Mouse (Mus musculus) liver, postnatal 0 days (tissue): Measurements from ENCODE around the gene Foxn2. TPM values are rescaled to one million over a fixed set of nuclear protein-coding genes. Genes with fewer than 3 reads are reported as not detected.
A peak's percentile ranks its signal among the peaks of the same experiment; 100 is the strongest.

Experiments used
- ATAC-seq: fragments of 200-750 bp; cut with Nextera tagmentation; 2 replicates; pipeline ENCODE4 v1.8.0; 2017; ENCODE audit warnings: mild to moderate bottlenecking, moderate library complexity
- DNase-seq: peaks from one replicate; pipeline ENCODE4 v3.0.0-alpha.2; 2016
- H3K27ac ChIP-seq: fragments of 300-500 bp; sonication (generic); 2 replicates; pipeline ENCODE4 v1.5.1; 2014; ENCODE audit warnings: antibody characterized with exemption, moderate library complexity, mild to moderate bottlenecking, low read depth
- H3K27me3 ChIP-seq: fragments of 300-500 bp; sonication (generic); 2 replicates; pipeline ENCODE4 v1.6.1; 2014; ENCODE audit warnings: low read length, control low read depth, mixed read lengths; ENCODE audit not compliant: insufficient read depth
- H3K36me3 ChIP-seq: fragments of 300-500 bp; sonication (generic); replicated peaks from 2 replicates; pipeline ENCODE4 v1.6.1; 2014; ENCODE audit warnings: mild to moderate bottlenecking, control low read depth, low read length, moderate library complexity, mixed read lengths; ENCODE audit not compliant: insufficient read depth
- H3K4me1 ChIP-seq: fragments of 300-500 bp; sonication (generic); 2 replicates; pipeline ENCODE4 v1.6.1; 2014; ENCODE audit warnings: antibody characterized with exemption, mild to moderate bottlenecking, control low read depth; ENCODE audit not compliant: insufficient read depth
- H3K4me2 ChIP-seq: fragments of 300-500 bp; sonication (generic); 2 replicates; pipeline ENCODE4 v1.6.1; 2014; ENCODE audit warnings: low read depth, mild to moderate bottlenecking, low read length, moderate library complexity, mixed read lengths
- H3K4me3 ChIP-seq: fragments of 300-500 bp; sonication (generic); 2 replicates; pipeline ENCODE4 v1.5.1; 2014; ENCODE audit warnings: low read depth, low read length
- H3K9ac ChIP-seq: fragments of 300-500 bp; sonication (generic); replicated peaks from 2 replicates; pipeline ENCODE4 v1.6.1; 2014; ENCODE audit warnings: mild to moderate bottlenecking, moderate library complexity
- H3K9me3 ChIP-seq: fragments of 300-500 bp; sonication (generic); 2 replicates; pipeline ENCODE4 v1.6.1; 2016; ENCODE audit warnings: mild to moderate bottlenecking, control low read depth, low read length, mixed read lengths
- CTCF ChIP-seq: sonication (generic); IDR thresholded peaks from 2 replicates; pipeline ENCODE4 v1.5.1; 2016; ENCODE audit warnings: antibody characterized with exemption, low read depth
- EP300 ChIP-seq: IDR thresholded peaks from 2 replicates; pipeline ENCODE4 v1.6.1; 2016; ENCODE audit warnings: antibody characterized with exemption, low read depth, mild to moderate bottlenecking
- WGBS: fragments of 180-500 bp; shearing (Covaris S2); extraction: QIAGEN DNeasy Blood & Tissue Kit; methylation state at CpG from one replicate; pipeline ENCODE4 v1.1.7; 2014; ENCODE audit not compliant: insufficient replicate concordance; 5-methylcytosine and 5-hydroxymethylcytosine counted together
- polyA plus RNA-seq: library from polyadenylated mRNA; unstranded; fragments of >200 nt; fragmentation: Nextera tagmentation; extraction: Ambion mirVana; gene quantifications from 2 replicates; pipeline ENCODE4 v1.2.1, GENCODE M21; 2015

The Foxn2 gene
- polyA plus RNA-seq, 1 experiment from 2014 or later: 6.6 TPM

DNA sequence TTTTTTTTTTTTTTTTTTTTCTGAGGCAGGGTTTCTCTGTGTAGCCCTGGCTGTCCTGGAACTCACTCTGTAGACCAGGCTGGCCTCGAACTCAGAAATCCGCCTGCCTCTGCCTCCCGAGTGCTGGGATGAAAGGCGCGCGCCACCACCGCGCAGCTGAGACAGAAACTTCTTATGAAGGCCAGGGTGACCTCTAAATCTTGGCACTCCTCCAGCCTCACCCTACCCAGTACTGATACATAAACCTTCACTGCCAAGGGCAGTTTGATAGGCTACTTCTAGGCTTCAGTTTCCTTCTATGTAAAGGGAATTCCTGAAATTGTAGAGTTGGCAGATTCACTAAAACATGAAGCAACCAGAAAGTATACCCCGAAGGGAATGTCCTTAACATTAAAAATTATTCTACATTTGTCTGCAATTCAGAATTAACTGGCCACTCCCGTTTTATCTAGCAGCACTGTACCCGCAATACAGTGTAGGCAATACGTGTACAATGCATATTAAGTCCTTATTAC lies 918 bp upstream of the Foxn2 start:
- Histone ChIP-seq H3K36me3 (no peaks in the 10 kb centered on the region), H3K9ac (peak overlapping the region; percentile 61; the same call in 1 of the 2 replicates), H3K4me1 (peaks cover 18% of the 10 kb centered on the region), H3K27ac (peak overlapping the region; percentile 97; the same call in 1 of the 2 replicates), H3K4me2 (peak overlapping the region; percentile 92), H3K9me3 (0 out of 2 replicates have a peak, but pooled peaks cover 3% of the 10 kb centered on the region), H3K4me3 (peak overlapping the region; percentile 79), H3K27me3 (no peaks in the 10 kb centered on the region)
- WGBS: 72% methylated on average over 11 of the region's 12 CpGs
- DNase-seq (no peak), ATAC-seq (no peak)
- TF ChIP-seq CTCF (no peak), EP300 (no peak)

DNA sequence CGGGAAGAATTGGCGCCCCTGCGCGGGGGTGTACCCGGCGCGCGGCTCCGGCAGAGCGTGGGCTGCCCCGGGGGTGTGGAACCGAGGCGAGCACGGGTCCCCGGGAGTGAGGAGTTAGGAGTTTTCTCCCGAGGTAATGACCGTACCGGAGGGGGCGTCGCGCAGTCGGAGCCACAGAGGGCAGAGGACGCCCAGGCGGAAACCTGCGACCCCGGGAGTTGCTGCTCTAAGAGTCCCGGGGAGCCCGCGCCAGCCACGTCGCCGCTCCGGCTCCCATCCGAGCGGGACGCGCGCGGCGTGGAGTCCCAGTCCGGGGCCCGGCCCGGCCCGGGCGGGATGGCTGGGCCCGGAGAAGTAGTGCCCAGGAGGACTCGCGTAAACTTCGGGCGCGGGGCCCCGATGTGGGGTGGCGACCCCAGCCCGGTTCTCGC lies 505 bp downstream of the Foxn2 start:
- 0% methylated on average over 44 of the region's 55 CpGs for WGBS
- TF ChIP-seq CTCF (0 out of 2 replicates have a peak, but pooled peaks have one; percentile 5), EP300 (no peak)
- Histone ChIP-seq H3K27ac (peak overlapping the region; percentile 97), H3K4me1 (peaks cover 25% of the 10 kb centered on the region), H3K4me3 (peak overlapping the region; percentile 79), H3K9ac (peak overlapping the region; percentile 97), H3K36me3 (no peaks in the 10 kb centered on the region), H3K27me3 (no peaks in the 10 kb centered on the region), H3K9me3 (0 out of 2 replicates have a peak, but pooled peaks cover 3% of the 10 kb centered on the region), H3K4me2 (peak overlapping the region; percentile 92)
- ATAC-seq (peak; percentile 26), DNase-seq (peak; percentile 65)

DNA sequence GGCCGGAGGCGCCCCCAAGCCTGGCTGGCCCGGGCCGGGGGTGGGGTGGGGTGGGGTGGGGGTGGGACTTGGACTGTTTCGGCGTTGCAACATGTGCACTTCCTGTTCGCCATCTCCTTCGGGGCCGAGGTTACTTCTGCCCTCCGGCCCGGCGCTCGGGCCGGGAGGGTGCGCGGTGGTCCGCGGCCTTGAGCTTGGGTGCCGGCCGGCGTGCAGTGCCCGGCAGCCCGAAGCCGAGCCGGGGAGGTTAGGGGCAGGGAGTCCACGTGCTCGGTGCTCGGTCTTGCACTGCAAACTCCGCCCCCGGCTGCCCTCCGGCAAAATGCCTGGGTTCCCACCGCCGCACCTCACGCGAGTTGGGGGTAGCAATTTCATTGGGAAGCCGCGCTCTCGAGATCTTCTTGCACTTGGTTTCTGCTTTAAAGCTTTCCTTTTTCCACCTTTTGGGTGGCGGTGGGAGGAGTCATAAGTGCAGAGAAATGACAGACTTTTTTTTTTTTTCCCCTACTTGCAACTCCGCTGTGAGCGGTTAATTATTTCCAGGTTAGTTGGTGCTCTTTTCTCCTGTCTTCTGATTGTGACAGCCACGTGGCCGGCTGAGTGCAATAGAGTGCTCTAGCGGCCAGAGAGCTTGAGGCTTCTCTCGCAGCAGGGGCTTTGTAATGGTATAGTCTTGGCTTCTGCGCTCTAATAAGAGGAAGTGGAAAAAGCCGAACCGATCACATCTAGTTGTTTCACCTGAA lies 1.1 kb downstream of the Foxn2 start:
- H3K4me2 ChIP-seq: peak overlapping the region; percentile 92
- ATAC-seq: peak; percentile 42
- peaks cover 25% of the 10 kb centered on the region for H3K4me1 ChIP-seq
- 3% methylated on average over 48 of the region's 48 CpGs for WGBS
- H3K27me3 ChIP-seq: no peaks in the 10 kb centered on the region
- peak overlapping the region; percentile 97 for H3K27ac ChIP-seq
- peak; percentile 79 for DNase-seq
- H3K4me3 ChIP-seq: peak overlapping the region; percentile 79
- TF ChIP-seq EP300: no peak; the same call in 1 of the 2 replicates
- peak; percentile 10; the same call in 1 of the 2 replicates for TF ChIP-seq CTCF
- no peaks in the 10 kb centered on the region for H3K36me3 ChIP-seq
- 0 out of 2 replicates have a peak, but pooled peaks cover 3% of the 10 kb centered on the region for H3K9me3 ChIP-seq
- peak overlapping the region; percentile 97 for H3K9ac ChIP-seq

DNA sequence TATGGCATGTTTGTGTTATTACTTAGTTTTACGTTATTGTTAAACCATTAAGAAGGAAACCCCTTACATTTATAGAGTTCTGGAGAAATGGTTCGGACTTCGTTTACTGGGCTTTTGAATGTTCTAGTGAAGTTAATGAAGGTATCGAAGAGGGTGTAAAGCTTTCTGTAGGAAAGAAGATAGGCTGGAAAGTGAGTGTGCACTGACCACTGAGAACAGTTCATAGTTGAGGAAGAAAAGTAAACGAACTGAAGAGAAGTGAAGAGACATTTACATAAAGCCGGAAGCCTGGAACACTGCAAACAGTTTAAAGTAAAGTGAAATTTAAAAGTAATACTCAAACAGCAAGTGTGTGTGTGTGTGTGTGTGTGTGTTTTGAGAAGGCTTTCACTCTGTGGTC lies 2.1 kb downstream of the Foxn2 start:
- TF ChIP-seq EP300 (no peak), CTCF (no peak)
- H3K4me1 ChIP-seq: peaks cover 25% of the 10 kb centered on the region
- DNase-seq: no peak
- 0 out of 2 replicates have a peak overlapping the region, but pooled peaks have one; percentile 48 for H3K27ac ChIP-seq
- H3K9me3 ChIP-seq: no peaks in the 10 kb centered on the region
- no peak for ATAC-seq
- H3K27me3 ChIP-seq: no peaks in the 10 kb centered on the region
- 35% methylated on average over 6 of the region's 6 CpGs for WGBS
- peak overlapping the region; percentile 71 for H3K4me2 ChIP-seq
- H3K9ac ChIP-seq: peak overlapping the region; percentile 41
- H3K36me3 ChIP-seq: no peaks in the 10 kb centered on the region
- H3K4me3 ChIP-seq: peak overlapping the region; percentile 39

DNA sequence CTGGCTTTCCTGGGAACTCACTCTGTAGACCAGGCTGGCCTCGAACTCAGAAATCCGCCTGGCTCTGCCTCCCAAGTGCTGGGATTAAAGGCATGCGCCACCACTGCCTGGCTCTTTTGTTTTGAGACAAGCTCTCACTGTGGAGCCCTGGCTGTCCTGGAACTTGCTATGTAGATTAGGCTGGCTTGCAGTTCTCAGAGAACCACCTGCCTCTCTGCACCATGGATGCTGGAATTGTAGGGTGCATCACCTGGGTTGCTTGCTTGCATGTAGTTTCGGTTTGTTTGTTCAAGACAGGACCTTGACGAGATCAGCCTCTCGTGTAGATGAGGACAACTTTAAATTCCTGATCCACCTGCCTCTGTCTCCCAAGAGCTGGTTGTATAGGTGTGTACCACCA lies 2.7 kb downstream of the Foxn2 start:
- TF ChIP-seq EP300: no peak
- TF ChIP-seq CTCF: no peak
- peak overlapping the region; percentile 71 for H3K4me2 ChIP-seq
- no peaks in the 10 kb centered on the region for H3K9me3 ChIP-seq
- H3K9ac ChIP-seq: peak overlapping the region; percentile 41
- H3K4me1 ChIP-seq: peaks cover 25% of the 10 kb centered on the region
- H3K36me3 ChIP-seq: no peaks in the 10 kb centered on the region
- WGBS: 59% methylated on average over 6 of the region's 6 CpGs
- H3K27me3 ChIP-seq: no peaks in the 10 kb centered on the region
- peak overlapping the region; percentile 39 for H3K4me3 ChIP-seq
- DNase-seq (no peak), ATAC-seq (no peak)
- peak overlapping the region; percentile 48; the same call in 1 of the 2 replicates for H3K27ac ChIP-seq

DNA sequence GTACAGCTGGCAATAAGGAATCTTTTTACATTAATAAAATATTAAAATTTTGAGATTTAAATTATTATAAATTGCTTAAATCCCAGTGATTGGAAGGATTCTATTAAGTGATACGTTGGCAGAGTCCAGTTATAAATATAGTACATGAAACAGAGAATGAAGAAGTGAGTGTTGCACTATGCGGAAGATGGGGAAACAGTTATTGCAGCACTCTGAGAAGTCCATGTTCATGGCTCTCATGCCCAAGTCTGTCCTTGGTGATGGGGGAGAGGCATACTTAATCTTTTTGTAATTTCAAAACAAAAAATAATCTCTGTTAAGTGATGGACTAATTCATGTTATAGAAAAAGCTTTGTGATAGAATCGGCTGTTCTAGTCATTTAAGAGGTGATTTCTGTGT lies 17.6 kb downstream of the Foxn2 start:
- TF ChIP-seq EP300 (no peak), CTCF (no peak)
- 62% methylated on average over 3 of the region's 3 CpGs for WGBS
- H3K4me1 ChIP-seq: peaks cover 20% of the 10 kb centered on the region
- H3K4me3 ChIP-seq: no peak overlapping the region
- no peaks in the 10 kb centered on the region for H3K9me3 ChIP-seq
- no peaks in the 10 kb centered on the region for H3K27me3 ChIP-seq
- no peak overlapping the region for H3K9ac ChIP-seq
- H3K4me2 ChIP-seq: no peak overlapping the region
- no peaks in the 10 kb centered on the region for H3K36me3 ChIP-seq
- ATAC-seq (no peak), DNase-seq (no peak)
- H3K27ac ChIP-seq: no peak overlapping the region
